Mouse (Mus musculus) hindbrain, embryonic 16.5 days (tissue): ENCODE results near the gene Gzmg. TPM values are rescaled to one million over a fixed set of nuclear protein-coding genes. Genes with fewer than 3 reads are reported as not detected.
"Not testable (repeated sequence)": the region's sequence is repeated elsewhere in the genome, so short reads cannot be mapped to it uniquely, and the experiment has no call there.

Experiments used
- ATAC-seq: fragments of 200-750 bp; cut with Nextera tagmentation; 2 replicates; pipeline ENCODE4 v1.8.0; 2017; ENCODE audit warnings: moderate TSS enrichment, moderate library complexity
- H3K27ac ChIP-seq: fragments of 300-500 bp; sonication (generic); 2 replicates; pipeline ENCODE4 v1.5.1; 2014; ENCODE audit warnings: low read depth, mild to moderate bottlenecking, control low read depth, low read length, moderate library complexity
- H3K27me3 ChIP-seq: fragments of 300-500 bp; sonication (generic); replicated peaks from 2 replicates; pipeline ENCODE4 v1.6.1; 2014; ENCODE audit warnings: low read length; ENCODE audit not compliant: control insufficient read depth, insufficient read depth
- H3K36me3 ChIP-seq: fragments of 300-500 bp; sonication (generic); 2 replicates; pipeline ENCODE4 v1.6.1; 2014; ENCODE audit warnings: mild to moderate bottlenecking, low read length, moderate library complexity, mixed read lengths; ENCODE audit not compliant: control insufficient read depth, insufficient read depth
- H3K4me1 ChIP-seq: fragments of 300-500 bp; sonication (generic); 2 replicates; pipeline ENCODE4 v1.6.1; 2014; ENCODE audit warnings: low read depth, low read length; ENCODE audit not compliant: control insufficient read depth, insufficient read depth
- H3K4me2 ChIP-seq: fragments of 300-500 bp; sonication (generic); 2 replicates; pipeline ENCODE4 v1.6.1; 2014; ENCODE audit warnings: mild to moderate bottlenecking, low read length, control low read depth, moderate library complexity
- H3K4me3 ChIP-seq: fragments of 300-500 bp; sonication (generic); 2 replicates; pipeline ENCODE4 v1.5.1; 2014; ENCODE audit warnings: mild to moderate bottlenecking, low read length, control low read depth, moderate library complexity
- H3K9ac ChIP-seq: fragments of 300-500 bp; sonication (generic); 2 replicates; pipeline ENCODE4 v1.6.1; 2014; ENCODE audit warnings: low read depth, mild to moderate bottlenecking, control low read depth, low read length, moderate library complexity
- H3K9me3 ChIP-seq: fragments of 300-500 bp; sonication (generic); 2 replicates; pipeline ENCODE4 v1.6.1; 2014; ENCODE audit warnings: mild to moderate bottlenecking, low read length, moderate library complexity; ENCODE audit not compliant: control insufficient read depth
- WGBS: fragments of 180-500 bp; shearing (Covaris S2); extraction: QIAGEN DNeasy Blood & Tissue Kit; methylation state at CpG from one replicate; pipeline ENCODE4 v1.1.7; 2014; 5-methylcytosine and 5-hydroxymethylcytosine counted together
- polyA plus RNA-seq: library from polyadenylated mRNA; unstranded; fragments of >200 nt; fragmentation: Nextera tagmentation; extraction: Ambion mirVana; gene quantifications from 2 replicates; pipeline ENCODE4 v1.2.1, GENCODE M21; 2015

Gzmg gene
- polyA plus RNA-seq: not detected in 2 replicates

- H3K4me3 ChIP-seq, H3K4me1 ChIP-seq, H3K9me3 ChIP-seq, H3K27me3 ChIP-seq, H3K9ac ChIP-seq, ATAC-seq, H3K27ac ChIP-seq, H3K4me2 ChIP-seq, H3K36me3 ChIP-seq: not testable (repeated sequence)
- WGBS: 96% methylated on average over 2 of the region's 2 CpGs
Measured at GRCm38 (mm10) chr14:56159479-56159878, at the start of gene Gzmg. TSS of gene Gzmg (minus strand) at chr14:56159579.

DNA sequence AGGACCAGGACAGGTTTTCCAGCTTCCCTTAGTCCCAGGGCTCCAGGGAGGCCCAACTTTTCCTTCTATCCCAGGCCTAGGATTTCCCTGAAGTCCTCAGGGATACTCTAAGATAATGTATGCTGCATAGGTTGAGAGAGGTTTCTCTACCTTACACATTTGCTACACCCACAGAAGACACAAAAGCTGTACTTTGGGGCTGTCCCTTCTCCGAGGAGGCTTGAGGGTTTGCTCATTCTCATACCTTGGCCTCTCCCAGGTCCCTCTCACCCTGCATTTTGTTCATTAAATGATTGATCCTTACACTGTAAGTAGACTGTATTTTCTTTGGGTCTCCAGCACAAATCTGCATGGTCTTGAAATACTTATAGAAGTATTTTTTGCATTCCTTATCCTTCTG is 46.2 kb upstream of the Gzmg start:
- Histone ChIP-seq H3K27me3 (no peaks in the 10 kb centered on the region), H3K9me3 (no peaks in the 10 kb centered on the region), H3K9ac (no peak overlapping the region), H3K27ac (no peak overlapping the region), H3K36me3 (no peaks in the 10 kb centered on the region), H3K4me3 (no peak overlapping the region), H3K4me1 (no peaks in the 10 kb centered on the region), H3K4me2 (no peak overlapping the region)
- no peak for ATAC-seq
- 94% methylated on average over 1 of the region's 1 CpGs for WGBS

GRCm38 (mm10) chr14:56205021-56205420 is 45.6 kb upstream of the Gzmg start:
- 28% methylated on average over 5 of the region's 5 CpGs for WGBS

GRCm38 (mm10) chr14:56203975-56204374 is 44.6 kb upstream of the Gzmg start:
- H3K4me1 ChIP-seq: no peaks in the 10 kb centered on the region
- no peaks in the 10 kb centered on the region for H3K27me3 ChIP-seq
- H3K9ac ChIP-seq: no peak overlapping the region
- H3K4me2 ChIP-seq: no peak overlapping the region
- no peak overlapping the region for H3K27ac ChIP-seq
- H3K4me3 ChIP-seq: no peak overlapping the region
- no peaks in the 10 kb centered on the region for H3K9me3 ChIP-seq
- 26% methylated on average over 2 of the region's 2 CpGs for WGBS
- ATAC-seq: no peak
- H3K36me3 ChIP-seq: no peaks in the 10 kb centered on the region

More at GRCm38 (mm10) chr14:56205021-56205420, 45.6 kb upstream of the Gzmg start:
- H3K4me1 ChIP-seq, H3K27ac ChIP-seq, H3K36me3 ChIP-seq, H3K27me3 ChIP-seq, H3K9ac ChIP-seq, H3K4me3 ChIP-seq, ATAC-seq, H3K9me3 ChIP-seq, H3K4me2 ChIP-seq: not testable (repeated sequence)

- ATAC-seq: no peak
- Histone ChIP-seq H3K9ac (no peak overlapping the region), H3K4me3 (no peak overlapping the region), H3K27me3 (no peaks in the 10 kb centered on the region), H3K27ac (no peak overlapping the region), H3K36me3 (no peaks in the 10 kb centered on the region), H3K9me3 (no peaks in the 10 kb centered on the region), H3K4me1 (no peaks in the 10 kb centered on the region), H3K4me2 (no peak overlapping the region)
- 50% methylated on average over 6 of the region's 6 CpGs for WGBS
Measured at GRCm38 (mm10) chr14:56186946-56187345, 27.6 kb upstream of the Gzmg start.

- Histone ChIP-seq H3K4me3 (no peak overlapping the region), H3K4me1 (no peaks in the 10 kb centered on the region), H3K4me2 (no peak overlapping the region), H3K9ac (no peak overlapping the region), H3K27ac (no peak overlapping the region), H3K36me3 (no peaks in the 10 kb centered on the region), H3K27me3 (no peaks in the 10 kb centered on the region), H3K9me3 (no peaks in the 10 kb centered on the region)
- 79% methylated on average over 5 of the region's 5 CpGs for WGBS
- ATAC-seq: no peak
Measured at GRCm38 (mm10) chr14:56186521-56186920, 27.1 kb upstream of the Gzmg start.

- not testable (repeated sequence) for ATAC-seq
- 27% methylated on average over 8 of the region's 8 CpGs for WGBS
Measured at GRCm38 (mm10) chr14:56177651-56178050, 18.3 kb upstream of the Gzmg start.

DNA sequence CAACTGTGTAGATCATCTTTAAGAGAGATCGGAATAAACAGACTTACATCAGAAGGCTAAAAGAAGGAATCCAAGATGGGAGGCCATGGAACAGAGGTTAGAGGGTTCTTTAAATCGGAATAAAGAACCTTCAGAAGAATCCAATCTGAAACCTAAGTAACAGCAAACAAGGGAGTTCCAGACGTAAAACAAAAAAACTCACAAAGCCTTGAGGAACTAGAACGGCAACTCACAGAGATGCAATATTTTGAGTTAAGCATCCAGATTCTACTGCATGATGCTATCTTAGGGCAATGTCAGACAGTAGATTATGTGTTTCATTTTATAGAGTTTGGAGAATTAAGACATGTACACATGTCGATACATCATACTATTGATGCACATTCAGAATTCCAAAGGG is 15.1 kb upstream of the Gzmg start, which contains the start of gene Gzmn:
Gene Gzmn (minus strand): TSS at position 101 of the 400 bp plus-strand sequence.
- WGBS: 92% methylated on average over 5 of the region's 5 CpGs
- H3K4me1 ChIP-seq: no peaks in the 10 kb centered on the region

More at GRCm38 (mm10) chr14:56177651-56178050, 18.3 kb upstream of the Gzmg start:
- not testable (repeated sequence) for H3K9me3 ChIP-seq, H3K27me3 ChIP-seq, H3K27ac ChIP-seq, H3K9ac ChIP-seq, H3K36me3 ChIP-seq, H3K4me1 ChIP-seq, H3K4me3 ChIP-seq, H3K4me2 ChIP-seq

DNA sequence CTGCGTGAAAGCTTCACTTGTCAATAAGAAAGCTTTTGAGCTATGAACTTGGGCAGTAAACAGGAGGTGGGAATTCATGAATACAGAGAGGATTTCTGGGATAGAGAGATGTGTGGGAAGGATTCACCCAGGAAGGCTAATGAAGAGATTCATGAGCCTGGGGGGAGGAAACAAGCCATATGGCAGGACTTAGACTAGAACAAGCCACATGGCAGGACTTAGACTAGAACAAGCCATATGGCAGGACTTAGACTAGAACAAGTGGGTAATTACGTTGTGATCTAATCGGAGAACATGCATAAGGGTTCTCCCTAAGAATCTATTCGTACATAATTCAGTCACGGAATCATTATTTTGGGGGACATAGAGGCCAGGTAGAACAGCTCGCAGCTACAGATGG is 14.0 kb upstream of the Gzmg start:
- ATAC-seq: no peak
- no peaks in the 10 kb centered on the region for H3K4me1 ChIP-seq
- H3K27ac ChIP-seq: no peak overlapping the region
- H3K9ac ChIP-seq: no peak overlapping the region
- H3K4me2 ChIP-seq: no peak overlapping the region
- H3K9me3 ChIP-seq: no peaks in the 10 kb centered on the region
- H3K36me3 ChIP-seq: no peaks in the 10 kb centered on the region
- no peak overlapping the region for H3K4me3 ChIP-seq
- no peaks in the 10 kb centered on the region for H3K27me3 ChIP-seq
- WGBS: 91% methylated on average over 6 of the region's 6 CpGs

More for the DNA sequence above, 15.1 kb upstream of the Gzmg start, which contains the start of gene Gzmn:
- no peaks in the 10 kb centered on the region for H3K27me3 ChIP-seq
- H3K9ac ChIP-seq: no peak within 1 kb of the TSS
- H3K9me3 ChIP-seq: no peaks in the 10 kb centered on the region
- no peaks in the 10 kb centered on the region for H3K36me3 ChIP-seq
- H3K4me3 ChIP-seq: no peak within 1 kb of the TSS
- no peak within 1 kb of the TSS for H3K27ac ChIP-seq
- no peak for ATAC-seq
- H3K4me2 ChIP-seq: no peak within 1 kb of the TSS

DNA sequence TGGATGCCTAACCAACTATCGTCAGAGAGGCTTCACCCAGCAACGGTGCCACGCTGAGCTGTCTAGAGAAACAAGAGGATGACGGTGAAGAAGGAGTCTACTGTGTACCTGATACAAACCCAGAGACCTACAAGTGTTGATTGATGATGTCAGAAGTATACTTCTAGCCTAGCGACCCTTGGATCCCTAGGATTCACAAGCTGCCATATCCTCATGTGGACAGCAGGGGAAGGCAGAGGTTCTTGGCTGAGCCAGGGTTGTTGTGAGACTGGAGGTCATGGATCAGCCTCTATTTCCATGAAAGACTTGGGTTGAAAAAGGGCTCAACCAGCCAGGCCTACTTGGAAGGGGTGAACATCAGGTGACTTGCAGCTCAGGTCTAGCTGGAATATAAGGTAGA is 13.4 kb upstream of the Gzmg start:
- H3K4me2 ChIP-seq: no peak overlapping the region
- no peak overlapping the region for H3K27ac ChIP-seq
- H3K4me1 ChIP-seq: no peaks in the 10 kb centered on the region
- WGBS: 92% methylated on average over 5 of the region's 5 CpGs
- H3K9me3 ChIP-seq: no peaks in the 10 kb centered on the region
- no peaks in the 10 kb centered on the region for H3K36me3 ChIP-seq
- no peaks in the 10 kb centered on the region for H3K27me3 ChIP-seq
- ATAC-seq: no peak
- H3K9ac ChIP-seq: no peak overlapping the region
- no peak overlapping the region for H3K4me3 ChIP-seq
